In the genomic region with DNA sequence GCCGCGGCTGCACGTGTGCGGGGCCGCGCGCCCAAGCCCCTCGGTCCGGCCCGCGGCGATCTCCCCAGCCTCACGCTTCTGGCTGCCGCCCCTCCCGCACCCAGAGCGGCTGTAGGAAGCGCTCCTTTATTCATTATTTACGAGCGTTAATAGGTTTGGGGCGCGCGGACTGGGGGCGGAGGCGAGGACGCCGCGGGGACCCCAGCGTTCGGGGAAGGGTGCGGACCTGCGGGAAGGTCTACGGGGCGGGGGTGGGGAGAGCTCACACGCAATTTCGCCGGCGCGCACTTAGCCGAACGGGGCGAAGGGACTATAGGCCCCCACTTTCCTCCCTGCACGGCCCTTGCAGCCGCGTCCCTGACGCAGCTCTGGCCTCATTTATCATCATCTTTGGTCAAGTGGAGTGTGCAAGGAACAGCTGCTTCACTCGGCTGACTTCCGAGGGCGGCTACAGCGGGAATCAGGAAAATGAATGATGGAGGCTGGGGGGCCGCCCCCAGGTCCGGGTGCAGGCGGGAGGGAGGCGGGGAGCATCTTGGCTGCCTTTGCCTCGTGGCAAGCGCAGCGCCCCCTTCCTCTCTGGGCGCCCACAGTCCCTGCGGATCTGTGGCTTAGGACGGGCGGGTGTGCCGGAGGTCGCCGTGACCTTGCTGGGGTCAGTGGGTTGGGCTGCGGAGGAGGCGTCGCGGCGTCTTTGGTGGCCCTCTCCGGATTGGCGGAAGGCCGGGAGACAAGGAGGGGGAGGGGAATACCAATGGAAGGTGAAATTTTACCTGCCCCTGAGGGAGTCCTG, we compare ENCODE assay signal across 8 mouse cellular contexts. TPM values are rescaled to one million over a fixed set of nuclear protein-coding genes. Genes with fewer than 3 reads are reported as not detected.
A peak's percentile ranks its signal among the peaks of the same experiment; 100 is the strongest.
DNase-seq lines count a peak whose midpoint lies in the region; ATAC-seq and TF ChIP-seq lines count a peak whose summit lies in the region.

No protein-coding gene starts in this region.

- H3K9ac ChIP-seq in forebrain, embryonic 16.5 days (replicated peaks; ENCODE audit: low read depth, low read length) = peak overlapping the region; percentile 87
- H3K9ac ChIP-seq in liver, postnatal 0 days (replicated peaks) = peak overlapping the region; percentile 65
- H3K9ac ChIP-seq in neural tube, embryonic 13.5 days = peak overlapping the region; percentile 93

- peak; percentile 44 for ATAC-seq in CD4-positive, CD25-positive, alpha-beta regulatory T cell, adult 4 months
- ATAC-seq in cerebellum, adult (ENCODE audit: insufficient number of reproducible peaks, low FRiP score, low TSS enrichment) = peak; percentile 53; the same call in 1 of the 2 replicates
- peak; percentile 35 for ATAC-seq in forebrain, embryonic 16.5 days
- peak; percentile 38 for ATAC-seq in liver, postnatal 0 days
- ATAC-seq in neural tube, embryonic 13.5 days (ENCODE audit: low read depth) = peak; percentile 68

- peak overlapping the region; percentile 87 for H3K4me2 ChIP-seq in forebrain, embryonic 16.5 days (ENCODE audit: low read length)
- H3K4me2 ChIP-seq in liver, postnatal 0 days (ENCODE audit: low read depth, low read length) = peak overlapping the region; percentile 100
- peak overlapping the region; percentile 98 for H3K4me2 ChIP-seq in neural tube, embryonic 13.5 days

- H3K27ac ChIP-seq in forebrain, embryonic 16.5 days (ENCODE audit: low read length) = peak overlapping the region; percentile 100
- peak overlapping the region; percentile 20 for H3K27ac ChIP-seq in liver, postnatal 0 days (ENCODE audit: low read depth)
- peak overlapping the region; percentile 100 for H3K27ac ChIP-seq in neural tube, embryonic 13.5 days (replicated peaks)

- TF ChIP-seq EP300 in liver, postnatal 0 days (IDR thresholded peaks at IDR 0.05; ENCODE audit: low read depth) = no peak

- DNase-seq in heart, postnatal 25 days (ENCODE audit: low spot score) = peak; percentile 57
- peak; percentile 76 to 87 for DNase-seq in kidney, postnatal 4 days
- DNase-seq in liver, postnatal 0 days = peak; percentile 64
- DNase-seq in telencephalon, adult 2 months (ENCODE audit: low read depth, low spot score) = peak; percentile 69

- no peaks in the 10 kb centered on the region for H3K9me3 ChIP-seq in forebrain, embryonic 16.5 days (ENCODE audit: control insufficient read depth, low read length)
- no peaks in the 10 kb centered on the region for H3K9me3 ChIP-seq in liver, postnatal 0 days (ENCODE audit: low read length)
- H3K9me3 ChIP-seq in neural tube, embryonic 13.5 days = no peaks in the 10 kb centered on the region

- intact Hi-C loops in heart, postnatal 25 days (cut with DNase I) = loop anchor here (2.0 kb wide), 1 partner anchor 62 kb away; no protein-coding TSS in a partner anchor

- under 1% methylated on average over 69 of the region's 71 CpGs for WGBS in forebrain, embryonic 16.5 days
- 1% methylated on average over 67 of the region's 71 CpGs for WGBS in liver, postnatal 0 days (ENCODE audit: insufficient replicate concordance)
- under 1% methylated on average over 71 of the region's 71 CpGs for WGBS in neural tube, embryonic 13.5 days

- H3K4me1 ChIP-seq in forebrain, embryonic 16.5 days (replicated peaks; ENCODE audit: control insufficient read depth, insufficient read depth, low read length) = peaks cover 56% of the 10 kb centered on the region
- peaks cover 34% of the 10 kb centered on the region for H3K4me1 ChIP-seq in liver, postnatal 0 days (ENCODE audit: insufficient read depth)
- peaks cover 97% of the 10 kb centered on the region for H3K4me1 ChIP-seq in neural tube, embryonic 13.5 days (replicated peaks)

- TF ChIP-seq CTCF in liver, postnatal 0 days (IDR thresholded peaks at IDR 0.05; ENCODE audit: low read depth) = peak; percentile 47

- no peaks in the 10 kb centered on the region for H3K36me3 ChIP-seq in forebrain, embryonic 16.5 days (ENCODE audit: control insufficient read depth, insufficient read depth)
- no peaks in the 10 kb centered on the region; the same call in 1 of the 2 replicates for H3K36me3 ChIP-seq in liver, postnatal 0 days (replicated peaks; ENCODE audit: insufficient read depth, low read length)
- no peaks in the 10 kb centered on the region; the same call in 1 of the 2 replicates for H3K36me3 ChIP-seq in neural tube, embryonic 13.5 days

- H3K4me3 ChIP-seq in forebrain, embryonic 16.5 days (replicated peaks; ENCODE audit: low read length) = peak overlapping the region; percentile 73
- peak overlapping the region; percentile 69 for H3K4me3 ChIP-seq in liver, postnatal 0 days (ENCODE audit: low read depth, low read length)
- H3K4me3 ChIP-seq in neural tube, embryonic 13.5 days = peak overlapping the region; percentile 68

- H3K27me3 ChIP-seq in forebrain, embryonic 16.5 days (replicated peaks; ENCODE audit: control insufficient read depth, insufficient read depth, low read length) = no peaks in the 10 kb centered on the region
- H3K27me3 ChIP-seq in liver, postnatal 0 days (ENCODE audit: insufficient read depth, low read length) = no peaks in the 10 kb centered on the region
- H3K27me3 ChIP-seq in neural tube, embryonic 13.5 days = no peaks in the 10 kb centered on the region

RNA-seq across cellular contexts. Expression of gene Srebf1, which starts 46.0 kb away (rescaled TPM):
- polyA plus RNA-seq in CD4-positive, CD25-positive, alpha-beta regulatory T cell, adult 4 months (2017; shearing (Covaris generic)) = 10 to 100 TPM; 20.7 to 28.6 TPM
- polyA plus RNA-seq in forebrain, embryonic 16.5 days (2015; fragmentation: Nextera tagmentation; extraction: Ambion mirVana) = 41.1 and 46.9 TPM in 2 replicates
- 10 to 100 TPM; 30.7 to 38.3 TPM for total RNA-seq in heart, postnatal 25 days (2021)
- 21.4 and 31.0 TPM in 2 replicates for polyA plus RNA-seq in liver, postnatal 0 days (2015; fragmentation: Nextera tagmentation; extraction: Ambion mirVana)
- polyA plus RNA-seq in neural tube, embryonic 13.5 days (2015; fragmentation: Nextera tagmentation; extraction: Ambion mirVana) = 30.6 and 38.5 TPM in 2 replicates

Comparison
In these comparisons a context has a peak if more than half of its experiments do, and no peak if none do; other contexts are left out.
1. Peak in every context shown above with its lines: DNase-seq, ATAC-seq, H3K4me3 ChIP-seq and H3K27ac ChIP-seq.
2. H3K27ac ChIP-seq: peak in every context shown above with its lines; median percentile 100 in forebrain, embryonic 16.5 days; 100 in neural tube, embryonic 13.5 days; 20 in liver, postnatal 0 days.